Mouse (Mus musculus) intestine, embryonic 15.5 days (tissue): ENCODE data around the gene Ryr3. TPM values are rescaled to one million over a fixed set of nuclear protein-coding genes. Genes with fewer than 3 reads are reported as not detected.

Experiments
- ATAC-seq: fragments of 200-750 bp; cut with Nextera tagmentation; 2 replicates; pipeline ENCODE4 v1.8.0; 2017; ENCODE audit warnings: moderate TSS enrichment, moderate library complexity
- H3K27ac ChIP-seq: fragments of 300-500 bp; sonication (generic); 2 replicates; pipeline ENCODE4 v1.5.1; 2015; ENCODE audit warnings: mild to moderate bottlenecking, inconsistent platforms
- H3K27me3 ChIP-seq: fragments of 300-500 bp; sonication (generic); replicated peaks from 2 replicates; pipeline ENCODE4 v1.6.1; 2015; ENCODE audit warnings: inconsistent platforms
- H3K36me3 ChIP-seq: fragments of 300-500 bp; sonication (generic); 2 replicates; pipeline ENCODE4 v1.6.1; 2015; ENCODE audit warnings: inconsistent platforms
- H3K4me1 ChIP-seq: fragments of 300-500 bp; sonication (generic); replicated peaks from 2 replicates; pipeline ENCODE4 v1.6.1; 2015; ENCODE audit warnings: inconsistent platforms
- H3K4me2 ChIP-seq: fragments of 300-500 bp; sonication (generic); replicated peaks from 2 replicates; pipeline ENCODE4 v1.6.1; 2015; ENCODE audit warnings: mild to moderate bottlenecking, inconsistent platforms
- H3K4me3 ChIP-seq: fragments of 300-500 bp; sonication (generic); replicated peaks from 2 replicates; pipeline ENCODE4 v1.5.1; 2015; ENCODE audit warnings: inconsistent platforms
- H3K9ac ChIP-seq: fragments of 300-500 bp; sonication (generic); 2 replicates; pipeline ENCODE4 v1.6.1; 2015; ENCODE audit warnings: inconsistent platforms
- H3K9me3 ChIP-seq: fragments of 300-500 bp; sonication (generic); 2 replicates; pipeline ENCODE4 v1.6.1; 2016; ENCODE audit warnings: inconsistent platforms
- WGBS: fragments of 180-500 bp; shearing (Covaris S2); methylation state at CpG from one replicate; pipeline ENCODE4 v1.1.7; 2015; 5-methylcytosine and 5-hydroxymethylcytosine counted together
- polyA plus RNA-seq: library from polyadenylated mRNA; unstranded; fragments of >200 nt; fragmentation: Nextera tagmentation; extraction: Ambion mirVana; gene quantifications from 2 replicates; pipeline ENCODE4 v1.2.1, GENCODE M21; 2015

Ryr3 gene
- polyA plus RNA-seq: 1.5 and 2.6 TPM in 2 replicates

- H3K36me3 ChIP-seq: no peaks in the 10 kb centered on the region
- H3K9me3 ChIP-seq: peaks cover 3% of the 10 kb centered on the region; the same call in 1 of the 2 replicates
- WGBS: 1% methylated on average over 36 of the region's 72 CpGs
- peak within 1 kb of the TSS; percentile 37 for H3K9ac ChIP-seq
- H3K4me1 ChIP-seq: no peaks in the 10 kb centered on the region
- H3K4me3 ChIP-seq: peak within 1 kb of the TSS; percentile 46
- peak; percentile 94 for ATAC-seq
- no peak within 1 kb of the TSS for H3K27ac ChIP-seq
- peaks cover 31% of the 10 kb centered on the region for H3K27me3 ChIP-seq
- H3K4me2 ChIP-seq: peak within 1 kb of the TSS; percentile 92
Observed at GRCm38 (mm10) chr2:113216746-113217461, at the start of gene Ryr3. Ryr3 (minus strand) TSS chr2:113217096.

DNA sequence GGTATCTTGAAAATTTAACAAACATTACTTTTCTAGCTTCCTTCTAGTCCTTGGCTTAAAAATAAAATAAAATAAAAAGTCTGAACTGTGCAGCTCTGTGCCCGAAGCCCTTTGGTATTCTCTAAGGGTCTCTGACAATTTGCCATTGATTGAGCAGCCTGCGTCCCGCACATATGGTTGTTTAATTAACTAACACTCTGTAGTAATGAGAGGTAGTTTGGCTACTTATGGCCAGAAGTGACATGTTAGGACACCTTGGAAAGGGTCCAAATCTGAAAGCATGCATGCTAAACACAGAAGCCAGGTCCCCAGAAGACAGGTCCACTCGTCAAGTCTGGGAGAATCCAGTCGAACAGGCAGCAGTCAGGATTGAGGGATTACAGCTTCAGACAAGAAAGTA is 22.0 kb upstream of the Ryr3 start:
- Histone ChIP-seq H3K9ac (no peak overlapping the region), H3K4me2 (no peak overlapping the region), H3K4me3 (no peak overlapping the region), H3K27me3 (no peaks in the 10 kb centered on the region), H3K4me1 (no peaks in the 10 kb centered on the region), H3K36me3 (no peaks in the 10 kb centered on the region), H3K27ac (no peak overlapping the region), H3K9me3 (no peaks in the 10 kb centered on the region)
- WGBS: 67% methylated on average over 5 of the region's 5 CpGs
- ATAC-seq: no peak

DNA sequence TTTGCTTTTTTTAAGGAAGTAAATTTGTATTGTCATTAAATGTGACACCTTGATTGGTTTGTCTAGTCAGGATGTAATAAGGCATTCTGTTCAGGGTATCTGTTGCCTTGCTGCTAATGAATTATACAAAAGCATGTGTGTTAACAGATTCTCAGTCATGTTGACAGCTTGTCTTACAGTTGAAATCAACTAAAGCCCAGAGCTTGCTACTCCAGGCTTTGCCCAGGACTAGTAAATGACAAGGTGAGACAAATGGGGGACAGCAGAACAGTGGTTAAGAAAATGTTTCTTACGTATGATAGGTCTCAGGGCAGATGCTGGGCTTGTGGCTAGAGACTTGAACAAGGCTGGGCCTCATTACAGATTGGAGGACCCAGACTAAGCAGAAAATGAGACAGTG is 20.1 kb upstream of the Ryr3 start:
- Histone ChIP-seq H3K9me3 (no peaks in the 10 kb centered on the region), H3K27ac (no peak overlapping the region), H3K36me3 (no peaks in the 10 kb centered on the region), H3K4me2 (no peak overlapping the region), H3K9ac (no peak overlapping the region), H3K4me3 (no peak overlapping the region), H3K27me3 (no peaks in the 10 kb centered on the region), H3K4me1 (no peaks in the 10 kb centered on the region)
- WGBS: 76% methylated on average over 1 of the region's 1 CpGs
- no peak for ATAC-seq

DNA sequence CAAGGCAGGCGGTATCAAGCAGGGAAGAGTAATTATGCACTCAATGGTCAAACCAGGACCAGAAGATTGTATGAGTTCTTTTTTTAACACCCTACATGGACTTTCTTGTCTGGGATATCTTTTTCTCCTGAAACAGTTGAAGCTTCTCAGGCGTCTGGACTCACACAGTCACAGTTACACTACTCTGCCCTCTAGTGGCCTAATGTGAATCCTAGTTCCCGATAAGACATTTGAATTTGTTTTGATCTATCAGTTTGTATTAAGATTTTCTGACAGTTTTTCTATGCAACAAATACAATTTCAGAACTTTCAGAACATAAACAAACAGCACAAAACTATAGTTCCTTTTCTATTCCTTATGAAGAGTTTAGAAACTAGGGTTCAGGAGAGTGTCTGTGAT is 17.7 kb upstream of the Ryr3 start:
- 18% methylated on average over 3 of the region's 3 CpGs for whole genome bisulfite sequencing

DNA sequence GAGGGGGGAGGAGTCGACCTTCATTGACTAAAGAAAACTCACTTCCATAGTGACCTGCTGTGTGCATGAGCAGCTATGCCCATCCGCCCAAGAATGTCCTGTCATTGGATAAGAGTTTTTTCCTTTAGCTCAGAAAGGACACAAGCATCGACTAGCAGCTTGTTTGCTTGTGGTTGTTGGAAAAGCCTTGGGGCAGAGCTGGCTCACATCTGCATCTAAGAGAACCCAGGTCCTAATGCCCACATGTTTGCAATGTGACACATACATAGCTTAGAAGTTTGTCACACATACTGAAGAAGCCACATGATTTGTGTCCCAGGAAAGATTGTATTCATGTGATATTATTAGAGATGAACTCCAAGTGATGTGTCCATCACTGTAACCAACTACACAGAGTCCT is 16.5 kb upstream of the Ryr3 start:
- no peak overlapping the region for H3K27ac ChIP-seq
- H3K36me3 ChIP-seq: no peaks in the 10 kb centered on the region
- H3K4me3 ChIP-seq: no peak overlapping the region
- no peak overlapping the region for H3K9ac ChIP-seq
- ATAC-seq: no peak
- WGBS: 63% methylated on average over 3 of the region's 3 CpGs
- H3K4me1 ChIP-seq: no peaks in the 10 kb centered on the region
- no peaks in the 10 kb centered on the region for H3K27me3 ChIP-seq
- no peak overlapping the region for H3K4me2 ChIP-seq
- no peaks in the 10 kb centered on the region for H3K9me3 ChIP-seq

More for the DNA sequence above, 17.7 kb upstream of the Ryr3 start:
- Histone ChIP-seq H3K4me3 (no peak overlapping the region), H3K27me3 (no peaks in the 10 kb centered on the region), H3K36me3 (no peaks in the 10 kb centered on the region), H3K9me3 (no peaks in the 10 kb centered on the region), H3K4me1 (no peaks in the 10 kb centered on the region), H3K9ac (no peak overlapping the region), H3K4me2 (no peak overlapping the region), H3K27ac (no peak overlapping the region)
- ATAC-seq: no peak

DNA sequence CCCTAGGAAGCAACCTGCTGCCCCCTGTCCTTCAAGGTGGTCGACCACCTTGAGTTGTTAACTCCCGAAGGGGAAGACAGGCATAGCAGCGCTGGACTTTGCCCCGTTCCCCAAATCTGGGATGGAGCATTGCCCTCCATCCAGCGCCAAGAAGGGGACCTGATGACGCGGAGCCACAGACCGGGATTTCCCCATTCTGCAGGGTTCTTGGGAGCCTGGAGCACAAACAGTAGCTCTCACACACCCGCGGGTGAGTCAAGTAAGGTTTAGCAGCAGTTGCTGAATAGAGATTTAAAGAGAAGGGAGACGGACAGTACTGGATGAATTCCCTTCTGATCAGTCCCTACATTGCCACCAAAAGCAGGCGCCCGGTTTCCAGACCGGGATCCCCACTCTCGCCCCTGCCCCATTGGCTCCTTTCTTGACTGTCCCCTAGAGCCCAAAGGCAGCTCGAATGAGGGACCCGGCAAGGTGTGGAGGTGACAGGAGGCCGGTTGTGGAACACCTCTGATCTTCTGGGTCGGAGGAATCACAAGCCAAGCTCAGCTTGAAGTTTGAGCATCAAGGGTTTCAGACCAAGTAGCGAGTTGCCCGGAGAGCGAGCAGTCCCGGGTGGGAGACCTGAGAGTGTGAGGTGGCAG is 671 bp downstream of the Ryr3 start:
- no peaks in the 10 kb centered on the region for H3K4me1 ChIP-seq
- peaks cover 3% of the 10 kb centered on the region; the same call in 1 of the 2 replicates for H3K9me3 ChIP-seq
- 5% methylated on average over 23 of the region's 23 CpGs for WGBS
- peak overlapping the region; percentile 37 for H3K9ac ChIP-seq
- peaks cover 31% of the 10 kb centered on the region for H3K27me3 ChIP-seq
- H3K27ac ChIP-seq: no peak overlapping the region
- peak overlapping the region; percentile 92 for H3K4me2 ChIP-seq
- peak overlapping the region; percentile 46 for H3K4me3 ChIP-seq
- H3K36me3 ChIP-seq: no peaks in the 10 kb centered on the region
- no peak for ATAC-seq

- H3K9me3 ChIP-seq: no peaks in the 10 kb centered on the region
- no peak overlapping the region for H3K27ac ChIP-seq
- H3K27me3 ChIP-seq: peaks cover 2% of the 10 kb centered on the region; the same call in 1 of the 2 replicates
- no peak for ATAC-seq
- no peak overlapping the region for H3K4me2 ChIP-seq
- H3K9ac ChIP-seq: no peak overlapping the region
- no peak overlapping the region for H3K4me3 ChIP-seq
- no peaks in the 10 kb centered on the region for H3K4me1 ChIP-seq
- H3K36me3 ChIP-seq: no peaks in the 10 kb centered on the region
- 80% methylated on average over 3 of the region's 3 CpGs for WGBS
Observed at GRCm38 (mm10) chr2:113210023-113210422, 6.9 kb downstream of the Ryr3 start.

DNA sequence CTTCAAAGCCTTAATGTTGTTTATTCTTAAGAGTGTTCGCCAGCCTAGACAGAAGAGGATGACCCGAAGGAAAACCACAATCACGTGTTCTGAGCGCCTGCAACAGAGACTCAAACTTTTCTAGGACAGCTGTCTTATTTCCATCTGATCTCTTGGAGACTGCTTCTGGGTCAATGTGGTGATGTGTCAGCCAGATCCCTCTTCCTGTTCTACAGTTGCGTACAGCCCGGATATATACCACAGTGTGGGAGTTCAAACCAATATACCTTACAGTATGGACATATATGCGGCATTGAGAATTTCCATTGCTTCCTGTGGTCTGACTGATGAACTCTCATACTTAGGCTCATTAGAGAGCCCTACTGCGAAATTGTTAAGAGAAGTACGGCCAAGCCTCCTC is 7.6 kb downstream of the Ryr3 start:
- Histone ChIP-seq H3K9me3 (no peaks in the 10 kb centered on the region), H3K4me2 (no peak overlapping the region), H3K4me1 (no peaks in the 10 kb centered on the region), H3K9ac (no peak overlapping the region), H3K4me3 (no peak overlapping the region), H3K27me3 (no peaks in the 10 kb centered on the region), H3K36me3 (no peaks in the 10 kb centered on the region), H3K27ac (no peak overlapping the region)
- no peak for ATAC-seq
- WGBS: 80% methylated on average over 9 of the region's 9 CpGs

DNA sequence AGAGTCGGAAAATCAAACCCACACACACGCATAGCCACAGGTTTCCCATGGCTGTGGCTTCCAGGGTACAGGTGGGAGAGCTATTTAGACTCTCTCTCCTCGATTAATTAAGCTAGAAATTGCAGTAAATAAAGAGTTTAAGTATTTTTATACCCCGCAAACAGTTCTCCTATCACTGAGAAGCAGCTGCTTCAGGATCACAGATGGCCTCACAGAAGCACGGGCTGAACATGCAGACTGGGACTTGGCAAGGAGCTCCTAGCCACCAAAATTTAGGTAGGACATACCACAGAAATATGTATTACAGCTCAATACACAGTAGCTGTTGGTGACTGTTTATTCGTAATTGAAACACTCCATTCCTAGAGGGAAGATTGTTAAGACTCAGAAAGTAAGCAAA is 14.0 kb downstream of the Ryr3 start:
- ATAC-seq: no peak
- WGBS: 78% methylated on average over 6 of the region's 6 CpGs
- H3K36me3 ChIP-seq: no peaks in the 10 kb centered on the region
- H3K9me3 ChIP-seq: no peaks in the 10 kb centered on the region
- H3K4me1 ChIP-seq: no peaks in the 10 kb centered on the region
- no peak overlapping the region for H3K27ac ChIP-seq
- no peak overlapping the region for H3K9ac ChIP-seq
- H3K4me3 ChIP-seq: no peak overlapping the region
- no peaks in the 10 kb centered on the region for H3K27me3 ChIP-seq
- no peak overlapping the region for H3K4me2 ChIP-seq

DNA sequence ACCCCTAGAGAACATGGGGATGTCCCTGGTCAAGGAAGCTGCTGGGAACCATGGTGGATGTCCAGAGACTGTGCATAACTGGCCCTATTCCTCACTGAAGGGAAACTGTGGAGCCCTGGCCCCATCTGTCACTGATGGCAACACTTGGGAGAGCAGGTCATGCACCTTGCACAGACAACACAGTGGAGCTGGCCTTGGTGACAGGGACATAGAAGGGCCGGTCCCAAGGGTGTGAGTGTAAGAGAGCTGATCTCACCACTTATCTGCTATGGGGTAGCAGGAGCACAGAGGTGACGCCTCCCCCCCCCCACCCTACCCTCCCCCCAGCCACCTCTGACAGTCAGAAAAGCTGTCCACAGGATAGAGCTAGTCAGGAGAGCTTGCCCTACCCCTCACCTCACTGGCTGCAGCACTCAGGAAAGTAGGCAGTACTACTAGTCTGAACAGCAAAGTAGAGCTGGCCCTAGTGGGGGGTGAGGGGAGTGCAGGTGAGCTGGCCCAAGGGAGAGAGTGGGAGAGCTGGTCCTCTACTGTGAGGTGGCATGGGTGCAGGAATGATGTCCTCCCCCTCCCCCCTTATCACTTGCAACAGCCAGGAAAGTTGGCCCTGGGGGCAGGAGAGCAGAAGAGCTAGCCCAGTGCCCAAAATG is 17.7 kb downstream of the Ryr3 start:
- 82% methylated on average over 2 of the region's 2 CpGs for WGBS
- Histone ChIP-seq H3K4me1 (no peaks in the 10 kb centered on the region), H3K4me3 (no peak overlapping the region), H3K27ac (no peak overlapping the region), H3K36me3 (no peaks in the 10 kb centered on the region), H3K9me3 (no peaks in the 10 kb centered on the region), H3K27me3 (no peaks in the 10 kb centered on the region), H3K9ac (no peak overlapping the region), H3K4me2 (no peak overlapping the region)
- ATAC-seq: no peak

GRCm38 (mm10) chr2:113187158-113187557 is 29.7 kb downstream of the Ryr3 start:
- no peak for ATAC-seq
- no peak overlapping the region for H3K27ac ChIP-seq
- no peaks in the 10 kb centered on the region for H3K9me3 ChIP-seq
- H3K4me1 ChIP-seq: no peaks in the 10 kb centered on the region
- no peak overlapping the region for H3K9ac ChIP-seq
- no peak overlapping the region for H3K4me2 ChIP-seq
- 76% methylated on average over 6 of the region's 6 CpGs for WGBS
- no peaks in the 10 kb centered on the region for H3K36me3 ChIP-seq
- no peaks in the 10 kb centered on the region for H3K27me3 ChIP-seq
- no peak overlapping the region for H3K4me3 ChIP-seq

- H3K9me3 ChIP-seq: no peaks in the 10 kb centered on the region
- WGBS: 39% methylated on average over 5 of the region's 5 CpGs
- no peaks in the 10 kb centered on the region for H3K27me3 ChIP-seq
- no peak overlapping the region for H3K9ac ChIP-seq
- H3K36me3 ChIP-seq: no peaks in the 10 kb centered on the region
- no peaks in the 10 kb centered on the region for H3K4me1 ChIP-seq
- no peak for ATAC-seq
- no peak overlapping the region for H3K4me3 ChIP-seq
- H3K27ac ChIP-seq: no peak overlapping the region
- no peak overlapping the region for H3K4me2 ChIP-seq
Observed at GRCm38 (mm10) chr2:113181701-113182100, 35.2 kb downstream of the Ryr3 start.
